Mouse (Mus musculus): ENCODE data around the gene 4930407I10Rik.

DNA sequence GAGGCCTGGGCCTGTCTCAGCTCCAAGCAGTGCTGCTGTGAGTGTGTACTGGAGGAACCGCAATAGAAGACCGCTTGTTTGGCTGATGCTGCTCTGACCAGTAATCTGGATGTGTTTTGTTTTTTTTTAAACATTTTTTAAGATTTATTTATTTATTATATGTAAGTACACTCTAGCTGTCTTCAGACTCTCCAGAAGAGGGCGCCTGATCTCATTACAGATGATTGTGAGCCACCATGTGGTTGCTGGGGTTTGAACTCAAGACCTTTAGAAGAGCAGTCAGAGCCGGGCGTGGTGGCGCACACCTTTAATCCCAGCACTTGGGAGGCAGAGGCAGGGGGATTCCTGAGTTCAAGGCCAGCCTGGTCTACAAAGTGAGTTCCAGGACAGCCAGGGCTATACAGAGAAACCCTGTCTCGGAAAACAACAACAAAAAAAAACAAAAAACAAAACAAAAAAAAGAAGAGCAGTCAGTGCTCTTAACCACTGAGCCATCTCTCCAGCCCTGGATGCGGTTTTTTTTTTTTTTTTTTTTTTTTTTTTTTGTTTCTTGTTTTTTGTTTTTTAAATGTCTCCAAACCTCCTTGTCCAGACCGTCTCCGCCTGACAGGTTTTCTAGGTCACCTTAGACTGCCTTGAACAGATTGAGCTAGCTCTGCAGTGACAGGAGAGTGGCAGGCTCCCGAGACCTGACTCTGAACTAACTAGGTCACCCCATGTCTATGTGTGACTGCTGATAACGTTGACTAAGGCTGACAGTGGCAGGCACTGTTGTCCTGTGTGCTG lies 22.9 kb upstream of the 4930407I10Rik start:
- TF ChIP-seq CTCF (IDR thresholded peaks at IDR 0.05; ENCODE audit: control insufficient read depth, insufficient read depth, insufficient read length) (no peak), CEBPB (IDR thresholded peaks at IDR 0.05; ENCODE audit: low read depth) (no peak), USF1 (IDR thresholded peaks at IDR 0.05; ENCODE audit: low read depth) (no peak), MAX (IDR thresholded peaks at IDR 0.05) (no peak), MYOD1 (IDR thresholded peaks at IDR 0.05; ENCODE audit: control insufficient read depth, insufficient read length, low read depth) (no peak), MYOG (IDR thresholded peaks at IDR 0.05; ENCODE audit: control insufficient read depth, extremely low read depth, insufficient read length) (no peak)
